Mouse (Mus musculus) lung, postnatal 14 days (tissue): ENCODE results near the gene Ttll5.
A peak's percentile ranks its signal among the peaks of the same experiment; 100 is the strongest.

Source experiments
- DNase-seq: peaks from one replicate; pipeline ENCODE4 v3.0.0; 2021

Gene Ttll5

GRCm38 (mm10) chr12:85824438-85825264 lies at the start of gene Ttll5, which contains the start of gene Erg28:
Gene Ttll5, plus strand, starts transcription at chr12:85824659.
Gene Erg28, minus strand, starts transcription at chr12:85824550.
- peak; percentile 93 for DNase-seq

- DNase-seq: no peak
These were observed 45.5 kb upstream of the Ttll5 start for GRCm38 (mm10) chr12:85778962-85779361.

- no peak for DNase-seq
These were observed 44.8 kb upstream of the Ttll5 start for GRCm38 (mm10) chr12:85779707-85780106.

- no peak for DNase-seq
These were observed 42.9 kb upstream of the Ttll5 start for GRCm38 (mm10) chr12:85781606-85782005.

- no peak for DNase-seq
These were observed 39.3 kb upstream of the Ttll5 start for GRCm38 (mm10) chr12:85784916-85785815.

- no peak for DNase-seq
These were observed 32.3 kb upstream of the Ttll5 start for GRCm38 (mm10) chr12:85792158-85792557.

GRCm38 (mm10) chr12:85792821-85793346 lies 31.6 kb upstream of the Ttll5 start:
- DNase-seq: peak; percentile 34

GRCm38 (mm10) chr12:85794094-85794493 lies 30.4 kb upstream of the Ttll5 start:
- no peak for DNase-seq

GRCm38 (mm10) chr12:85795551-85795950 lies 28.9 kb upstream of the Ttll5 start:
- no peak for DNase-seq

GRCm38 (mm10) chr12:85800031-85800430 lies 24.4 kb upstream of the Ttll5 start:
- no peak for DNase-seq

GRCm38 (mm10) chr12:85809726-85810125 lies 14.7 kb upstream of the Ttll5 start:
- DNase-seq: no peak

- no peak for DNase-seq
These were observed 13.5 kb upstream of the Ttll5 start for GRCm38 (mm10) chr12:85810959-85811358.

GRCm38 (mm10) chr12:85811676-85812075 lies 12.8 kb upstream of the Ttll5 start:
- no peak for DNase-seq

GRCm38 (mm10) chr12:85813599-85813998 lies 10.9 kb upstream of the Ttll5 start:
- DNase-seq: peak; percentile 66

- DNase-seq: peak; percentile 22
These were observed 2.4 kb upstream of the Ttll5 start for GRCm38 (mm10) chr12:85822051-85822450.

- no peak for DNase-seq
These were observed 902 bp downstream of the Ttll5 start for GRCm38 (mm10) chr12:85825361-85825760.

GRCm38 (mm10) chr12:85825822-85826221 lies 1.4 kb downstream of the Ttll5 start:
- no peak for DNase-seq

- DNase-seq: no peak
These were observed 4.4 kb downstream of the Ttll5 start for GRCm38 (mm10) chr12:85828856-85829255.

GRCm38 (mm10) chr12:85829866-85830265 lies 5.4 kb downstream of the Ttll5 start:
- DNase-seq: no peak

- peak; percentile 22 for DNase-seq
These were observed 6.2 kb downstream of the Ttll5 start for GRCm38 (mm10) chr12:85830691-85831090.

- DNase-seq: no peak
These were observed 10.1 kb downstream of the Ttll5 start for GRCm38 (mm10) chr12:85834543-85834942.

GRCm38 (mm10) chr12:85837765-85838164 lies 13.3 kb downstream of the Ttll5 start:
- DNase-seq: no peak

GRCm38 (mm10) chr12:85839371-85840000 lies 15.0 kb downstream of the Ttll5 start:
- no peak for DNase-seq
